Mouse (Mus musculus): ENCODE results near the gene Rangap1. TPM values are rescaled to one million over a fixed set of nuclear protein-coding genes. Genes with fewer than 3 reads are reported as not detected.

The Rangap1 gene
- 103 and 106 TPM in 2 replicates for total RNA-seq (2015; ENCODE audit: low replicate concordance)
- total RNA-seq (2017; ENCODE audit: low replicate concordance) = 162 and 182 TPM in 2 replicates

DNA sequence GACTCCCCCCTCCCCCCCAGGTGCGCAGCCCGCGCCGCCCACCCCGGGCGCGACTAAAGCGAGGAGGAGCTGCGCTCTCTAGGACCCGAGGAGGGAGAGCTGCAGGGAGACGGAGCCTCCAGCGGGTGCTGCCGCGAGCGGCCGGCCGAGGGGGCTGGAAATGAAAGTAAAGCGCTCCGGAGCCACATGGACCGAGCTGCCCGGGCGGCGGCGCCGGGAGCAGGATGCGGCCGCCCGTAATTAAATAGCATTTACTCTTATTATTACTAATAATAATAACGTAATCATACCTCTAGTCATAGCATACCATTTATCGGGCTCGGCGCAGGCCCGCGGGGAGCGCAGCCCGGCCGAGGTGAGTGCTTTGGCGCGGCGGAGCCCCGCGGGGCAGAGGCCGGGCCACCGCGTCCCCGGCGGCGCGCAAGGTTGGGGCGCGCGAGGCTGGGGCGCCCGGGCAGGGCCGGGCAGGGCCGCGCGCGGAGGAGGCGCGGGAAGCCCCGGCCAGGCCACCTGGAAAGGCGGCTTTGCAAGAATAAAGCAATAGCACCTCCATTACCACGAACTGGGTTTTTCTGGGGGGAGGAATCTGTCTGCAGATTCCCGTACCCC is at the start of gene Rangap1, which contains the start of gene Zc3h7b:
Rangap1 (minus strand) TSS at position 539 of the 609 bp plus-strand sequence.
Zc3h7b (plus strand) TSS at position 66 of the 609 bp plus-strand sequence.
- peak; percentile 70 for ATAC-seq (replicated peaks; ENCODE audit: low FRiP score, poor library complexity, severe bottlenecking)

DNA sequence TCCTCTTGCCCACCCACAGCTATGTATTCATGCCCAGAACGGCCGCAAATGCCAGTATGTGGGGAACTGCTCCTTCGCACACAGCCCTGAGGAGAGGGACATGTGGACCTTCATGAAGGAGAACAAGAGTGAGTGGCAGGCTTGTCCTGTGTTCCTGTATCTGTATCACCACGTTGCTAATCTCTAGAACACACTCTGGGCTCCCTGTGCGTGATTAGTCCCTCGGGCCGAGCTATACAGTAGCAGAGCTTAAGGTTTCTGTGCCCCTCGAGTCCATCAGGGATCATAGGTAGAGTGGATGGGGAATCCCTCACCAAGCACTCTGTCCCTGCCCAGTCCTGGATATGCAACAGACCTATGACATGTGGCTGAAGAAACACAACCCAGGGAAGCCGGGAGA is 47.1 kb upstream of the Rangap1 start:
- ATAC-seq (replicated peaks; ENCODE audit: low FRiP score, poor library complexity, severe bottlenecking) = no peak

DNA sequence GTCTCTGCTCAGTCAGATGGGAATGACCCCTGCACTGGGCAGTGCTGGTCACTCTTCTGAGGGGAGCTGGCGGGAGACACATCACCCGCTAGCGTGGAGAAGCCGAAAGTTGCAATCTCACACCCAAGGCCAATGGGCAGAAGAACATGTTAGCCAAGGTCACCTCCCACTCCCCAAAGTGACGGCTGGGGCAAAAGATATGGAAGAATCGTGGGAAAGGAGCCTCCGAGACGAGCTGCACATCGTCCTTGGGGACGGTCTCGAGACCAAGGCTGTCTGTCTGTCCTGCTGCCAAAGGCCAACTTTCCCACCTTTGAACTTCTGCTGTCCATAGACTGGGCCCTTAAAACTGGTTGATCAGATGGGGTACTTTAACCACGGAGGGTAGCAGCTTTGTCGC is 42.2 kb upstream of the Rangap1 start:
- no peak for ATAC-seq (replicated peaks; ENCODE audit: low FRiP score, poor library complexity, severe bottlenecking)

DNA sequence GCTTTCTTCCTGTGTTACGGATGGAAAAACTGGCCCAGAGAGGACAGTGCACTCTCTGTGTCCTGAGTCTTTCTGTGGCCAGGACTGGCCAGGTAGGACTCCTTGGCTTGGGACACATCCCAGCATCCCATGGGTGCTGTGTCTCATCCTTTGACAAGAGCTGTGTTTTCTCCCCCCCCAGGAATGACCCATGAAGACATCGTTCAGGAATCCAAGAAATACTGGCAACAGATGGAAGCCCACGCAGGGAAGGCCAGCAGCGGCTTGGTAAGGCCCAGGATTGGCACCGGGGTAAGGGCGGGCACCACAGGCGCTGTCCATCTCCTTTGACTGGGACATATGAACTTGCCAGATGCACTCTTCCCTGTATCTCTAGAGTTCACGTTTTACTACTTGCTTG is 40.4 kb upstream of the Rangap1 start:
- no peak for ATAC-seq (replicated peaks; ENCODE audit: low FRiP score, poor library complexity, severe bottlenecking)

DNA sequence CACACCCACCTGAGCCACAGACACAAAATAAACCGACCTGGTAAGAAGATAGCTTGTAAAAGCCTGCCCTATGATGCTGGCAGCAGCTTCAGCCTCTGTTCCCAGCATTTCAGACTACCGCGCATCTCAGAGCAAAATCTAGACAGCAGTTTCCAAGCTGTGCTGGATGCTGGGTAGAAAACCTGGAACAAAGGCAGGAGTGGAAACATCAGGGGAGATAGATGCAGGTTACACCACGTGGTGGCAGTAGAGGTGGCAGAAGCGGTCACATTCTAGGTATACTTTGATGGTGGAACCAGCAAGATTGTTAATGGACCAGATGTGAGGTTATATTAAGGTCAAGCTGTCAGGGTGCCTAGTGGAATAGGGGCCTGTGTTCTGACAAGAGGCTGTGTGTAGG is 39.4 kb upstream of the Rangap1 start:
- ATAC-seq (replicated peaks; ENCODE audit: low FRiP score, poor library complexity, severe bottlenecking) = no peak

DNA sequence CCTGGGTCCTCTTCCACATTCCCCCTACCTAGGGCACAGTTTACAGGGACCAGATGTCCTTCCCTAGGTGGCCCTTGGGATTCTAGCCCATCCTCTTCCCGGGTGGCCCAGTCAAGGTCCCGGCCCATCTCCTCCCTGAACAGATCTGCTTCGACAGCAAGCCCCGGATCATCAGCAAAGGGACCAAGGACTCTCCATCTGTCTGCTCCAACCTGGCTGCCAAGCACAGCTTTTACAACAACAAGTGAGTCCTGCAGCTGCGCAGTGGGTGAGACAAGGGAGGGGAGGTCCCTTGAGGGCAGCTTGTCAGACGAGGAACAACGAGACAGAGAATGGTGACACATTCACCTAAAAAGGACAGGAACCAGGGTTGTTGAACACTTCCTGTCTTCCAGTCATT is 36.5 kb upstream of the Rangap1 start:
- no peak for ATAC-seq (replicated peaks; ENCODE audit: low FRiP score, poor library complexity, severe bottlenecking)

DNA sequence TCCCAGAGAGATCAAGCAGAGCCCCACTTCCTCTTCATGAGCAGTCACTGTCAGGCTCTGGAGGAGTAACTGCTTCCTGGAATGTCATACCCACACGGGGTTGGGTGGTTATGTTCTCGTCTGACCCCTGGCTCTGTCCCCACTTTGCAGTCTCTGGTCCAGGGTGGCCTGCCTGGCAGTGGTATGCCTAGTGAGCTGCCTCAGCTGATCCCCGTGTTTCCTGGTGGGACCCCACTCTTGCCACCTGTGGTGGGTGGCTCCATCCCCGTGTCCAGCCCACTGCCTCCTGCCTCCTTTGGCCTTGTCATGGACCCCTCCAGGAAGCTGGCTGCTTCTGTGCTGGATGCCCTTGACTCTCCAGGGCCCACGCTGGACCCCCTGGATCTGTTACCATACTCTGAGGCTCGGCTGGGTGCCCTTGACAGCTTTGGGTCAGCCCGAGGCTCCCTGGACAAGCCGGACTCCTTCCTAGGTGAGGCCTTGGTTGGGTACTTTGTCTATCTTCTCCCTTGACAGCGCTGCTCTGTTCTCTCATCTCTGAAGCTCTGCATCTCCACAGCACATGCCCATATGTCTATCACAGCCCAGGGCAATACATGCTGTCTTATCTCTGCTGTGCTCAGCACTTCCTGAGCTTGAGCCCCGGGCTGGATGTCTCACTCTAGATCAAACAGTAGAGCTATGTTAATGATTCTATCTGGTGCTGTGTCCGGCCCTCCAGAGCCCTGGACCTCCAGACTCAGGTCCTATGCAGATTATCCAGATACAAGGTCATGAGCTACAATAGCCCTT is 31.5 kb upstream of the Rangap1 start:
- no peak for ATAC-seq (replicated peaks; ENCODE audit: low FRiP score, poor library complexity, severe bottlenecking)

DNA sequence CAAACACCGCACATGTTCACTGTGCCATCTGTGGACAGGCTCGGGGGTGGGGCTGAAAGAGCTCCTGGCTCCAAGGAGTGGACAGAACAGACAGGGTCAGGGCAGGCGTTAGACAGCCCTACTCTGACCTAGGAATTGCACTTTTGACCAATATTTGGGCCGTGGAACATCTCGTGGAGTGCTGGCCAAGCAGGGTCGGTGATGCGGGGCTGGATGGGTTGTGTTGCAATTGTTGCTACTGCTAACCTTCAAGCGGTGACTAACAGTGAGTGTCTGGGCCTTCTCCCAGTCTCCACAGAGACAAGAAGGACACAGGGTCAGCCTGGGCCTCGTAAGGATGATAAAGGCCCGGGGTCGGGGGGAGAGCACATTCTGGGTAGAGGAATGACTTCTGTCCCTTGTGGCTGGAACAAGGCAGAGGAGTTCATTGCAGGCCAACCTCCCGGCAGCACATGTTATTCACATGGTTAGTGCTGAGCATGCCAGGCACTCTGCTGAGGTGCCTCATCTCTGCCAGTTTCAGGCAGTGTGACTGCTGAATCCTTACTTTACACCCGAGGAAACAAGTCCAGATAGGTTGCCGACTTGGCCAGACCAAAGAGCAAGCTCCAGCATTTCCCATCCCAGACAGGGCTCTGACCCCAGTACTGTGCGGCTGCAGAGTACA is 29.3 kb upstream of the Rangap1 start:
- ATAC-seq (replicated peaks; ENCODE audit: low FRiP score, poor library complexity, severe bottlenecking) = no peak

DNA sequence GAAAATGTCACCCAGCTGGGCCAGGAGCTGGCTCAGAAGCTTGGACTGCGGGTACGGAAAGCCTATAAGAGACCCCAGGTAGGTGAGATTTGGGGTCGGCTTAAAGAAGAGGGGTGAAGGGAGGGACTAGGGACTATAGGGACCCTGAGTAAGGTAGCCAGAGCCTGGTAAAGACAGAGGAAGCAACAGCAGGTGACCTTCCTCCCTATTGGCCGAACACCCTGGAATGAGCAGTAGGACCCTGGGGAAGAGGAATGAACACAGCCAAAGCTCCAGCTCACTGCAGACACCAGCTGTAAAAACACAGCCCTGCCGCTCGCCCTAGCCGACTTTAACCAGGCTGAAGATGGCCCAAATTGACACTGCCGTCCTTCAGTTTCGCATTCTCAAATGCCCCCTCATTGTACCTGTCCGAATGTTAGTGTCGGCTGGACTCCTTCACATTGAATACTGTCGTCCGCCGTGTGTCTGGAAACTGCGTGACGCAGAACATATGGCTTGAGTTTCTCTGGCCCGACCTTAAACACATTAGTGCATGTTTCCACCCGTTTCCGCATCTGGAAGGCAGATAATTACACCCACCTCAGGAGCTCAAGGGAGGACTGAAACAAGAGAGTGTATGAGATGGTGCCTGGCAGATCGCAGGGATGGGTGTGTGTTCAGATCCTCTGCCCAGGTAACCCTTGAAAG is 27.2 kb upstream of the Rangap1 start:
- no peak for ATAC-seq (replicated peaks; ENCODE audit: low FRiP score, poor library complexity, severe bottlenecking)

DNA sequence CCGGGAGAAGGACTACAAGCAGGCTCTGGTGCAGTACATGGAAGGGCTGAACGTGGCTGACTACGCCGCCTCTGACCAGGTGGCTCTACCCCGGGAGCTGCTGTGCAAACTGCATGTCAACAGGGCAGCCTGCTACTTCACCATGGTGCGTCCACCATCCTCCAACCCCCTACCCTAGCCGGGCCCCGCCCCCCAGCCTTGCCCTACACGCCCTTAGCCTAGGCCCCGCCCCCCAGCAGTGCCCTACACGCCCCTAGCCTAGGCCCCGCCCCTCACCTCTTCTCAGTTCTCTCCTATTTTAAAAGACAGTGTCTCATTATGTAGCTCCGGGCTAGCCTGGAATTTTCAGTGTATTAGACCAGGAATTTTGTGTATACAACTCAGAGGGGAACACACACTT is 23.7 kb upstream of the Rangap1 start:
- no peak for ATAC-seq (replicated peaks; ENCODE audit: low FRiP score, poor library complexity, severe bottlenecking)

DNA sequence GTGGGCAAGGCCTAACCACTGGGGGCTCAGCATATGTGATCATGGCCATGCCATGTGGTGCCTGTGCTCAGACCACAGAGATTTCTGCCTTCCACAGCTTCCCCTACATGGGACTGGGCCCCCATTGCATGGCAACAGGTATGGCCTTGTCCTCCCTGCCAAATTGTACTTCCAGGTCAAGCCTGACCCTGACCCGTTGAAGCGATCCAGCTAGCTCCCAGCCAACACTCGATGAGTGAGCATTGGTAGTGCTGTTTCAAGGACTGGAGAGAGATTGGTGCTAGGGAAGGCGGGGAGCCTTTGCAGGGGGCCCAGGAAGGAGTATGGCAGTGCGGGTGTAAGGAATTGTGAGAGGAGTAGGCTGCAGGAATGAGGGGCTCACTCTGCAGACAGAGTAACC is 21.1 kb upstream of the Rangap1 start:
- no peak for ATAC-seq (replicated peaks; ENCODE audit: low FRiP score, poor library complexity, severe bottlenecking)

DNA sequence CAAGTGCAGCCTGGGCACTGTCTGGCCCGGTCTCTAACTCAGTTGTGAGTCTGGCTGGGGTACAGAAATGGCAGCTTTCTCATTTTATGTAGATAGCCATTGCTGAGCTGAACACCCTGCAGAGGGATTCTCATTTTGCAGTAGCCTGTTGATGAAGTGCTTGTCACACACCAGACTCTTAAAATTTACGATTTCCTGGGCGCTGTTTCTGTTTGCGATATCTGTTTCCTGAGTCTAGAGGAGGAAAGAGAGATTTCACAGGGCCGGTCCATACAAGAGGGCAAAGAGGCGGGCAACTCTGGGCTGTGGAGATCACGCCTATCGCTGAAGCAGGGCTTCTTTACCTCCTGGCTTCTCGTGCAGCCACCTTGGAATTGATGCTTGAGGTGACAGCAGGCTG is 20.3 kb upstream of the Rangap1 start:
- ATAC-seq (replicated peaks; ENCODE audit: low FRiP score, poor library complexity, severe bottlenecking) = no peak

DNA sequence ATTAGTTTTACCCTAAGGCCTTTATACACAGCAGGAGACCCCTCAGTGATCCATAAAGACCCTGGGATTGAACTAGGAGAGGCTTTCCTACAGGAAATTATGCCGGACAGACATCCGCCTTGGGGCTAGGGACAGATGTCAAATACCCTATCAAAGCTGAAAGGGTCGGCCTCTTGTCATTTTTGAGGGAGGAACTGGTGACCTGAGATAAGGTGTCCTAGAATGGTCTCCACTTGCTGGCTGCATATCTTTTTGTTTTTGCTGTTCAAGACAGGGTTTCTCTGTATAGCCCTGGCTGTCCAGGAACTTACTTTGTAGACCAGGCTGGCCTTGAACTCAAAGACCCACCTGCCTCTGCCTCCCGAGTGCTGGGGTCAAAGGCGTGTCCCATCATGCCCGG is 19.2 kb upstream of the Rangap1 start:
- no peak for ATAC-seq (replicated peaks; ENCODE audit: low FRiP score, poor library complexity, severe bottlenecking)

DNA sequence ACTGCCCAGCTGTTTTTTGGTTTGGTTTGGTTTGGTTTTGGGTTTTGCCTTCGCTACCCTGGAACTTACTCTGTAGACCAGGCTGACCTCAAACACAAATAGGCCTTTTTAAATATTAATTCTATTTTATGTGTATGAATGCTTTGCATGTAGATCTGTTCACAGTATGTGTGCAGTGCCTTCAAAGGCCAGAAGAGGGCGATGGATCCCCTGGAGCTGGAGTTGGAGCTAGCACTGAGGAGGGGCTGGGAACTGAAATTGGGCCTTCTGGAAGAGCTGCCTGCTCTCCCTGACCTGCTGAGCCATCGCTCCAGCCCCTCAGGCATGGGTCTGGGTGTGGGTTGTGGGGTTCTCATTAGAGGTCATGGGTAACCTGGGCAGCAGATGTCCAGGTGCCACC is 16.6 kb upstream of the Rangap1 start:
- ATAC-seq (replicated peaks; ENCODE audit: low FRiP score, poor library complexity, severe bottlenecking) = no peak

DNA sequence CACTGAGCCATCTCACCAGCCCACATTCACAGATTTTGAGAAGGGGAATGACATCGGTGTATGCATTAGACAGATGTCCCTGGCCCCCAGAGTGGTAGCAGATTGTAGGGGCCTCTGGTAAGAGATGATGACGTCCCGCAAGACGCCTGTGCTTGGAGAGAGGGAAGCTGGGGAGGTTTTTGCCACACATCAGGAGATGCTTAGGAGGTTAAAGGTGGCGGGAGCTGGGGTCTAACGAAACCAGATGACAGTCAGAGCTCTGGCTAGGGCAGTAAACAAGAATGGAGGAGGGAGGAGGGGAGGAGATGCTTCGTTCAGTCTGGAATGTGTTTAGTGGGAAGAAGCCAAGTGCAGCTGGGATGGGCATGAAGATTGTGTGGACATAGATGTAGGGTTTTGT is 16.1 kb upstream of the Rangap1 start:
- ATAC-seq (replicated peaks; ENCODE audit: low FRiP score, poor library complexity, severe bottlenecking) = no peak

DNA sequence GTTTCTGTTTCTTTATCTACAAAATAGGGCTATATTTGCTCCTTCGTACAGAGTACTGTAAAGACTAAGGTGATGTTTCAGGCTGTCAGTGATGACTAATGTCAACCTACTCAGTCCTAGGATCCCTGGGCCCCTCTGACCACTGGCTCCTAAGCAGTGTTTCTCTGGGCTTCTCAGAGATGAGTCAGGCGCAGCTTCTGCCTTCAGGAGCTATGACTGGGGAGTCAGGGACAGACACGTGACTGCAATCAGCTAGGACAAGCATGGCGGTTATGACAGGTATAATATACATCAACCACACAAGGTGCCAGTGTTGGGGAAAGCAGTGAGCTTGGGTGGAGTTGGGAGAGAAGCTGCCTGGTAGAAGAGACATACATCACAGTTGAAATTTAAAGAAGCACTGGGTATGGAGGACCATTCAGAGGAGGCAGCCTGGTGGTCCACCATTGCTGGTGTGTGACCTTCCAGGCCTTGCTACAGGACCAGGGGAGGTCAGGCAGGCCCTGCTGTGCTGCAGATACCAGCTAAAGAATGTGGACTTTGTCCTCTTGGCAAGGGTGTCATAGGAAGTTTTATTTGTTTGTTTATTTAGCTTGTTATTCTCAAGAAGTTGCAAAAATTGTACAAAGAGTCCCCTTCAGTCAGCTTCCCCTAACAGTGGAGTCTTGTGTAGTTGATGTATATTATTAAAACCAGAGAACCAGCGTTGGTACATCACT is 15.2 kb upstream of the Rangap1 start:
- ATAC-seq (replicated peaks; ENCODE audit: low FRiP score, poor library complexity, severe bottlenecking) = no peak

DNA sequence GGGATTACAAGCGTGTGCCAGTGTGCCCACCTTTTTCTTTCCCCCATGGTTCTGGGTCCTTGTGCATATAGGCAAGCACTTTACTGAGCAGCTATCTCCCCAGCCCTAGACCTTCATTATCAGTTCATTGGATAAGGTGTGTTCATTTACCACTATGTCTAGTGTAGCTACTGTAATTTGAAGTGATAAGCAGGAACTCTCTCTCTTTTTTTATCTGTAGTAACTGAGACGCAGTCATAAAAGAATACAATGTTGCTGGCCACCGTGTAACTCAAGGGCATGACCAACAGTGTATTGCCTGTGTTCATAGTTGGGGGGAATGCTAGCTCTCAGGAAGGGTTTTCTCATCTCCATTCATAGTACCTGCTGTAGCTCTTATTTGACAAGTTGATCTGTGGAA is 14.2 kb upstream of the Rangap1 start:
- ATAC-seq (replicated peaks; ENCODE audit: low FRiP score, poor library complexity, severe bottlenecking) = no peak

DNA sequence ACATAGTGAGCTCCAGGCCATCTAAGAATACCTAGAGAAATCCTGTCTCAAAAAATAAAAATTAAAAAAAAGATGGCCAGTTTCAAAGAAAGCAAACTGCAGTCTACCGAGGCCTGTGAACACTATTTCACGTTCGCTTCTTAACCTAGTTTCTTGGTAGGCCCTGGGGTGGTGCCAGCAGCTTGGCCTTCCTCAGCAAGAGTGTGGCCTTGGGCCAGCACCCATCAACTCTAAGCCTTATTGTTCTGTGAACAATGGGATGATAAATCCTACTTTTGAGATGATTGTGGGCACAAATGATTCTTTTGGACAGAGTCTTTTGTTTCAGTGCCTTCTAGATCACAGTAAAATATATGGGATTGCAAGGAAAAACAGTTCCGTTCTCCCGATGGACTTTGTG is 13.4 kb upstream of the Rangap1 start:
- no peak for ATAC-seq (replicated peaks; ENCODE audit: low FRiP score, poor library complexity, severe bottlenecking)

DNA sequence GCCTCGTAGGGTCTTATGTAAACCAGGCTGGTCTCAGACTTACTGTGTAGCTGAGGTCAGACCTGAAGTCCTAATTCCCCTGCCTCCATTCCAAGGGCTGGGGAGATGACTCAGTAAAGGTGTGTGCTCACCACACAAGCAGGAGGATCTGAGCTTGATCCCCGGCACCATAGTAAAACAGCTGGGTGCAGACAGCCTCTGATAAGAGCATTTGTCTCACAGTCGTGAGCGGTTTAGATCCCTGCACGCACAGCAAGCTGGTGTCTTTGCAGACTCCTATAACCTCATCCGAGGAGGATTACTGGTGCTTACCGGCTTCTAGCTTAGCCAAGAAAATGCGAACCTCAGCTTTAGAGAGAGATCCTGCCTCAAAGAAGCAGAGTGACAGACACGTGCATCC is 8.3 kb upstream of the Rangap1 start:
- ATAC-seq (replicated peaks; ENCODE audit: low FRiP score, poor library complexity, severe bottlenecking) = 0 out of 2 replicates have a peak, but pooled peaks have one; percentile 37

DNA sequence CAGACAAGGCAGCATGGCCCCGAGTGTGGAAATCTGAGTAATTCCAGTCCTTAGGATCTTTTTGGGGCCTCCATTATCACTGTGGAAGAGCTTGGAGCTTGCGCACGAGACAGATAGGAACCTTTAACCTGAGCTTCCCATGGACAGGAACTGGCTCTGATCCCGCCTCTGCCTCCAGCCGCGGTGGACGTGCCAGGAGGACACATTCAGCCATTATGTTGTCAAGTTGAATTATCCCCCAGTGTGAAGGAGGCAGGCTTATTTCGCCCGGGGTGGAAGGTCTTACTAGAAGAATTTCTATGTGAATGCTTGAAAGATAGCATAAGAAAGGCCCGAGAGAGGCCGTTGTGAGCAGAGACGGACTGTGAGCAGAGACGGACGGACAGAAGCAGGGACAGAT is 4.4 kb upstream of the Rangap1 start:
- no peak for ATAC-seq (replicated peaks; ENCODE audit: low FRiP score, poor library complexity, severe bottlenecking)

All from erythroid progenitor cell, adult 5-6 weeks (primary cell).